Mouse (Mus musculus): ENCODE data around the gene Cachd1.

DNA sequence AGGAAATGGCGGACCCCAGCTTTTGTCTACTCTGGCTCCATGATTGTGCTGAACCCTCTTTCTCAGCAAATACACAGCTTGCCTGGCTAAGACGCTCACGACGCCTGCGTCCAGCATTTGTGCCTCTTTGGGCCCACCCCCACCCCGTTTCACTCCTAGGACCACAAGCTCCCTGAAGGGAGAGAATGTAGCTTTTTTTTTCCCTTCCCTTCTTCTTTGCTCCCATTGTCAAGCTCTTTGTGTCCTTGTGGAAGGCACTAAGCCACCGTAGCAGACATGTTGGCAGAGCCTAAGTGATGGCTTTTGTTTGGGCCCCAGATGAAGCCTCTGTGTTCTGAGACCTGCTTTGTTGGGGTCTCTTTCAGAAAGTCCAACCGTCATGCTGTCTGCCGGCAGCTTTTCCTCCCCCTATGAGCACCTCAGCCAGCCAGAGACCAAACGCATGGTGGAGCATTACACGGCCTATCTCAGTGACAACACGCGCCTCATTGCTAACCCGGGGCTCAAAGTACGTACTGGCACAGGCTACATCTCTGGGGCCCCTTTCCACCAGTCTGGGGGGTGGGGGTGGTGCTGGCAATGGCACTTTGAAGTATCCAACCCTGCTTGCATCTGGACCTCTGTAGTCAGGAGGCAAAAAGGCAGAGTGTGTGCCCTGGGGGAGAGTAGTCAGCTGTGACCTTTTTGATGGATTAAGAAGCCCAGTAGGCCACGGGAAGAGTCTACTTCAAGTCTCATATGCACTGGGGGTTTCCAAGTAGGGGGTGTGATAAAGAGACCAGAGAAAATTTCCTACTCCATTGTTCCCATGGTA is 197.4 kb downstream of the Cachd1 start:
- TF ChIP-seq CTCF (IDR thresholded peaks at IDR 0.05; ENCODE audit: insufficient read depth, low read depth, low read length) (no peak), POLR2A (IDR thresholded peaks at IDR 0.05; ENCODE audit: insufficient read depth, low read depth, low read length) (no peak)
